Mouse (Mus musculus): Measurements from ENCODE around the gene Dagla.

Dagla gene

GRCm38 (mm10) chr19:10235784-10236565, 68.7 kb downstream of the Dagla start:
- no peak for DNase-seq

GRCm38 (mm10) chr19:10232327-10233017, 72.2 kb downstream of the Dagla start:
- DNase-seq, result no peak

GRCm38 (mm10) chr19:10231871-10232270, 72.8 kb downstream of the Dagla start:
- DNase-seq, result no peak

GRCm38 (mm10) chr19:10231016-10231415, 73.7 kb downstream of the Dagla start:
- DNase-seq, result no peak

GRCm38 (mm10) chr19:10225767-10226166, 78.9 kb downstream of the Dagla start:
- DNase-seq, result peak in 1 of 2 experiments; percentile 28

GRCm38 (mm10) chr19:10224637-10225453, 79.8 kb downstream of the Dagla start:
- DNase-seq, result no peak

GRCm38 (mm10) chr19:10223561-10223960, 81.1 kb downstream of the Dagla start:
- DNase-seq, result no peak

GRCm38 (mm10) chr19:10222656-10223055, 82.0 kb downstream of the Dagla start:
- DNase-seq, result peak in 1 of 2 experiments; percentile 26

- no peak for DNase-seq
These were observed 83.1 kb downstream of the Dagla start for GRCm38 (mm10) chr19:10221585-10221984.

- no peak for DNase-seq
These were observed 85.1 kb downstream of the Dagla start for GRCm38 (mm10) chr19:10219593-10219992.

GRCm38 (mm10) chr19:10219108-10219507, 85.6 kb downstream of the Dagla start:
- no peak for DNase-seq

- DNase-seq, result no peak
These were observed 88.6 kb downstream of the Dagla start for GRCm38 (mm10) chr19:10216101-10216500.

- DNase-seq, result no peak
These were observed 90.7 kb downstream of the Dagla start for GRCm38 (mm10) chr19:10213796-10214471.

- DNase-seq, result no peak
These were observed 93.8 kb downstream of the Dagla start for GRCm38 (mm10) chr19:10210885-10211284.

- no peak for DNase-seq
These were observed 95.8 kb downstream of the Dagla start for GRCm38 (mm10) chr19:10208851-10209250.

GRCm38 (mm10) chr19:10205051-10205450, 99.6 kb downstream of the Dagla start:
- peak in 1 of 2 experiments; percentile 10 for DNase-seq

GRCm38 (mm10) chr19:10204616-10205001, 100.1 kb downstream of the Dagla start:
- peak; percentile 64 to 82 for DNase-seq

GRCm38 (mm10) chr19:10203848-10204615, 100.6 kb downstream of the Dagla start, which contains the start of the genes Tmem258 and Fen1:
Gene Tmem258, plus strand, starts transcription at chr19:10204014.
Gene Fen1, minus strand, starts transcription at chr19:10204169.
- peak; percentile 89 to 91 for DNase-seq

- no peak for DNase-seq
These were observed 101.4 kb downstream of the Dagla start for GRCm38 (mm10) chr19:10203146-10203847.

GRCm38 (mm10) chr19:10198723-10199122, 106.0 kb downstream of the Dagla start:
- DNase-seq, result peak; percentile 60 to 75

- no peak for DNase-seq
These were observed 106.4 kb downstream of the Dagla start for GRCm38 (mm10) chr19:10198286-10198685.
